Mouse (Mus musculus): ENCODE data around the gene Pink1. TPM values are rescaled to one million over a fixed set of nuclear protein-coding genes. Genes with fewer than 3 reads are reported as not detected.
A peak's percentile ranks its signal among the peaks of the same experiment; 100 is the strongest.
"Not testable (repeated sequence)": the region's sequence is repeated elsewhere in the genome, so short reads cannot be mapped to it uniquely, and the experiment has no call there.

Pink1 gene
- total RNA-seq, 2 experiments from 2014 or later: 193 to 198 TPM

DNA sequence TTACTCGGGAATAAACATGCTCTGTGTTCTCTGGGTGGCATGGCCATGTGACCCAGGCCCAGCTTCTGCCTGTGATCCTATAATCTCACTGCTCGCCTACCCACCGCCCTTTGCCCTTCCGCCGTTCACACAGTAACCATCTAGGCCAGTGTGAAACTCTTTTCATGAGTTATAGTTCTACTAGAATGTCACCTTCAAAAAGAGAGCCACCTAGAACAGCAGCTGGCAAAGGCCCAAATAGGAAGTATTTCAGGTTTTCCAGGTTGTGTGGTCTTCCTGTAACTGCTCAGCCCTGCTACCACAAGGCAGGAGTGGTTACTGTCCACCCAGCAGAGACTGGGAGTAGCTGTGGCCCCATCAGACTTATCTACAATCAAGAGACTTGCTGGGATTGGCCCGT is 16.7 kb upstream of the Pink1 start:
- DNase-seq (ENCODE audit: low spot score in 2 of 2): no peak

DNA sequence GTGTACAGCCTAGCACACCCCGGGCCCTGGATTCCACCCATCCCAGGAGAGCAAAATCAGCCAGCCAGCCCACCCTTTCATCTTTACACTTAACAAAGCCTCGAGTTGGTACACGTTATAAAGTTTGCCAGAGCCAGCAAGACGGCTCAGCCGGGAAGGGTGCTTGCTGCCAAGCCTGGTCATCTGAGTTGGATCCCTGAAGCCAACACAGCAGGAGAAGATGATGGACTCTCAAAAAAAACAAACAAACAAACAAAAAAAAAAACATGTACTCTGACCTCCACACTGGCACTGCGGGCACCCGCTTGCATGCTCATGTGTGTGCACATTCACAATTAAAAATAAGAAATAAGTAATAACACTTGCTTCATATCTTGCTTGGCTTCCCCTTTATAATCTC is 15.9 kb upstream of the Pink1 start:
- DNase-seq (ENCODE audit: low spot score in 2 of 2): no peak

DNA sequence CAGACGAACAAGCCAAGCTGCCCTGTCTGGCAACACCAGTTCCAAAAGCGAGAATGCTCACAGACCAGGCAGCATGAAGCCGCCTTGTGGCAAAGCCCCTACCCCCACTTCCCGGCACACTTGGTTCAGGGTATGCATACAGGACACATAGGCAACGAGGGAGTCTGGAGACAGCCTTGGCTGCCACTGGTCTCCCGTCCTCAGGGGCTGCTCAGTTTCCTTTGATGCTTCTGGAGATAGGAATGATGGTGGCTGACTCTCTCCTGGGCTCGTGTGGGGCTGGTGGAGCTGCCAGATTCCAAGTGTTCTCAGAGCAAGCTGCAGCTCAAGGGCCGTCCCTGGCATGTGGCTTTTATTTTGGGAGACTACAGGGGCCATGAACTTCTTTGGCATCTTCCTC is 15.3 kb upstream of the Pink1 start:
- DNase-seq (ENCODE audit: low spot score in 2 of 2): no peak

GRCm38 (mm10) chr4:138339963-138340362 is 13.9 kb upstream of the Pink1 start:
- DNase-seq (ENCODE audit: low spot score in 2 of 2): peak; percentile 47 to 56

DNA sequence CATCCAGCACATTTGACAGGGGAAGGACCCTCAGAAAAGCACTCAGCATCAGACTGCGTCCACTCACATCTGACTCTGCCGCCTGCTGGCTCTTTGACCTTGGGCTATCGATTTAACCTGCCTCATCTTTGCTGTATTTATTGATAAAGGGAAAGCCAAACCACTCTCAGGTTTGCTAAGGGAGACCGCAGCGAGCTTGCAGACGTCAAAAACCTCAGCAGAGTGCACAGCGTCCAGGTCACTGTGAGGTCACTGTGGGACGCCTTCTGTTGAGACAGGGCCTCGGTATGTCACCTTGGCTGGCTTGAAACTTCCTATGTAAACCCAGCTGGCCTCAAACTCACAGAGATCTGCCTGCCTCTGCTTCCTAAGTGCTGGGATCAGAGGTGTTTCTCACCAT is 11.2 kb upstream of the Pink1 start:
- no peak for DNase-seq (ENCODE audit: low spot score in 2 of 2)

GRCm38 (mm10) chr4:138336876-138337275 is 10.8 kb upstream of the Pink1 start:
- no peak for DNase-seq (ENCODE audit: low spot score in 2 of 2)

DNA sequence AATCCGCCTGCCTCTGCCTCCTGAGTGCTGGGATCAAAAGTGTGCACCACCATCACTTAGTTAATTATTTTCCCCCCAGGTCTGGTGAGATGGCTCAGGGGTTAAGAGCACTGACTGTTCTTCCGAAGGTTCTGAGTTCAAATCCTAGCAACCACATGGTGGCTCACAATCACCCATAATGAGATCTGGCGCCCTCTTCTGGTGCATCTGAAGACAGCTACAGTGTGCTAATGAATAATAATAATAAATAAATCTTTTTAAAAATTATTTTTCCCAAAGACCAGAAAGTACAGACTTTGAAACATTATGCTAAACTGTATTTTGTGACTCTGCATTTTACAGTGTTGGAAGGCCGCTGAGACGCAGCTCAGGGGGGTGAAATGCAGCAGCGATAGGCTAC is 9.5 kb upstream of the Pink1 start:
- DNase-seq (ENCODE audit: low spot score in 2 of 2): no peak

- no peak for DNase-seq (ENCODE audit: low spot score in 2 of 2)
These were observed 8.9 kb upstream of the Pink1 start for GRCm38 (mm10) chr4:138335036-138335435.

DNA sequence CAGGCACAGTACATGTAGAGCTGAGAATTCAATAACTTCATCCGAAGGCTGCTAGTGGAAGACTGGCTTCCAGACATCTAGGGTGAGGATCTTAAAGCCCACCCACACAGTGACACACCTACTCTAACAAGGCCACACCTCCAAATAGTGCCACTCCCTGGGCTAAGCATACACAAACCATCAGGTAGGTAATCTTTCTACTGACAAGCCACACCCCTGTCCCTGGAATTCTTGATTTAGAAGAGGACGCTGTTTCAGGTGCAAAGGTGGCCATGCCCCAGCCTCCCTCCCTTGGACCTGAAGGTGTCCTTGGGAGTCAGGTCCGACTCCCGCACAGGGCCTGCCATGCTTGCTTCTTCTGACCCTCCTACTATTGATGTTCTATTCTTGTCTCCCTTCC is 7.0 kb upstream of the Pink1 start:
- no peak for DNase-seq (ENCODE audit: low spot score in 2 of 2)

DNA sequence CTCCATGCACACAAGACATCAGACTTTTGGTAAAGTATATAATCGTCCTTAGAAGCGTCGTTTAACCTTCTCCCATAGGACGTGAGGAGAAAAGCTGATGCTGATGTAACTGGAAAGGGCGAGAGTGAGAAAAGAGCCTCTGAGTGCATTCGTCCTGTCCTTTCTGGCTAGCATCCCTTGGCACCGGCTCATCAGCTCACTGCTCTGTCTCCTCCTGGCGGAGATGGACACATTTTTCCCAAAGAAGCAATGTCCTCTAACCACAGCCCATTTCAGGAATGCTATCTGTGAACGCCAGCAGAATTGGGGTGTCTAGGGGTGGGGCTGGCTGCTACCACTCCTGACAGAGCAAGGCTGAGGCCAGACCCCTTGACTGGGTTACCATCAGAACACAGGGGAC is 5.5 kb upstream of the Pink1 start:
- DNase-seq (ENCODE audit: low spot score in 2 of 2): no peak

GRCm38 (mm10) chr4:138330264-138330671 is 4.2 kb upstream of the Pink1 start:
- no peak for DNase-seq (ENCODE audit: low spot score in 2 of 2)

DNA sequence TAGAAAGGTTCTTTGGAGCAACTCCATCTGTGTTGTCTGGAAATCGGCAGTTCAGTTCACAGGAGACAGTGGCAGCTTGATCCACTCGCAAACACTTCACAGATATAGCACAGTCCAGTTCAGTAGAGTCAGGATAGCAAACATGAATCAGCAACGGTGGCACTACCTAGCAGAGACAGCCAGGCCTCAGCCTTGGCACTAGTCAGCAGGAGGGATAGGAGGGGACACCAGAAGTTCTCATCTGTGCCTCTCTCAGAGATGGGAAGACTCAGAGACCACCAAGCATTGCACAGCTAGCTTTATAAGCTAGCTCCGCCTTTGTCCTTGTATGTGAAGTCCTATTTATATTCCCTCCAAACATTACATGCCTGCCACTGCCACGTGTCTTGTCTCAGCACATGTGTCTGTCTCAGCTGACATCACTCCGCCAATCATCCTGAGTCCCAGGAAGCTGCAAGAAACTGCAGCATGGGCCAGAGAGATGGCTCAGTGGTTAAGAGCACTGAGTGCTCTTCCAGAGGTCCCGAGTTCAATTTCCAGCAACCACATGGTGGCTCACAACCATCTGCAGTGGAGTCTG is 1.9 kb upstream of the Pink1 start:
- no peak for DNase-seq (ENCODE audit: low spot score in 2 of 2)

- not testable (repeated sequence) for DNase-seq (ENCODE audit: low spot score in 2 of 2)
These were observed 1.0 kb upstream of the Pink1 start for GRCm38 (mm10) chr4:138327155-138327554.

- peak; percentile 97 to 98 for DNase-seq (ENCODE audit: low spot score in 2 of 2)
These were observed 536 bp downstream of the Pink1 start for GRCm38 (mm10) chr4:138325466-138326076.

GRCm38 (mm10) chr4:138324451-138324850 is 1.7 kb downstream of the Pink1 start:
- DNase-seq (ENCODE audit: low spot score in 2 of 2): no peak

DNA sequence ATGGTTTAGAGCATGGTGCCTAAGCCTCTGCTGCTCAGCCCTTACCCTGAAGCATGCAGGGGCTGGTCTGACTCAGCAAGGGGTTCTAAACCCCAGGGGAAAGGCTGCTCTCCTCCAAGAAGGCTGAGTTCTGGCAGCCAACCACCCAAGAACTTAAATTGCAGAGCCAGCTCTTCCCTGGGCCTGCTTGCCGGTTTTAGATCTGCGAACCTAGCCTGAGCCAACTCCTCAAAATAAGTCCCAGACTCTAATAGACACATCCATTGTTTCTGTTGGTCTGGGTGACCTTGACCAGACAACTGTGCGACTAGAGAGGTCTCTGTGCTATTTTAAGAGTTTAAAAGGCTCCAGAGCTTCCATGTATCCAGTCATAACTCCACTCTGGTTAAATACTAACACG is 2.4 kb downstream of the Pink1 start:
- no peak for DNase-seq (ENCODE audit: low spot score in 2 of 2)

DNA sequence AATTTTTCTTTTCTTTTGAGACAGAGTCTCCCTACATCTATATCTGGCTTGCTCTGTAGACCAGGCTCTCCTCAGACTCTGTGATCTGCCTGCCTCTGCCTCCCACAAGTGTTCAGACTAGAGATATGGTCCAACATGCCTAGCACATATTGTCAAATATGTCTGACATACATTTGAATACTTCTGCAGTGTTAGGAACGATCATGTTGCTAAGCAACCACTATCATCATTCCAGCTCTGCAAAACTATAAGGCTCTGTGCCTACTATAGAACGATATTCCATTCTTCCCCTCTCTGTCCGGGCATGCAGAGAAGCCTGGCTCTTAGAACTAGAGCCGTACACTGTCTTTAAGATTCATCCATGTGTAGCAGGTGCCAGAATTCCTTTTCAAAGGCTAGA is 3.4 kb downstream of the Pink1 start:
- DNase-seq (ENCODE audit: low spot score in 2 of 2): no peak

- DNase-seq (ENCODE audit: low spot score in 2 of 2): no peak
These were observed 4.6 kb downstream of the Pink1 start for GRCm38 (mm10) chr4:138321488-138321887.

DNA sequence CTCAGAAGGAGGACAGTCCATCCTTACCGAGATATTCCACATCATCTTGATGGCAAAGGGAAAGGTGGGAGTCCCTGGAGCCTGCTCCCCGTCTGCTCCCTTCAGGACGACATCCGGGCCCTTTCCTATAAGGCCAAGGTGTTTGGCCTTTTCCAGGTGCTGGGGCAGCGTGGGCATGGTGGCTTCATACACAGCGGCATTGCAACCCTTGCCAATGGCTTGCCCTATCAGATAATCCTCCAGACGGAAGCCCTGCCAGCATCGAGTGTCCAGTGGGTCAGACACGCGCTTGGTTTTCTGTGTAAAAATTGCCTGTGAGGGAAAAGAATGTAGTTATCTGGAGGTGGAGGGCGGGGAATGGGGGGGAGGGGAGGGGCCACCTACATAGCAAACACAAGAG is 5.4 kb downstream of the Pink1 start:
- DNase-seq (ENCODE audit: low spot score in 2 of 2): no peak

GRCm38 (mm10) chr4:138319508-138319907 is 6.6 kb downstream of the Pink1 start:
- peak; percentile 85 to 88 for DNase-seq (ENCODE audit: low spot score in 2 of 2)

DNA sequence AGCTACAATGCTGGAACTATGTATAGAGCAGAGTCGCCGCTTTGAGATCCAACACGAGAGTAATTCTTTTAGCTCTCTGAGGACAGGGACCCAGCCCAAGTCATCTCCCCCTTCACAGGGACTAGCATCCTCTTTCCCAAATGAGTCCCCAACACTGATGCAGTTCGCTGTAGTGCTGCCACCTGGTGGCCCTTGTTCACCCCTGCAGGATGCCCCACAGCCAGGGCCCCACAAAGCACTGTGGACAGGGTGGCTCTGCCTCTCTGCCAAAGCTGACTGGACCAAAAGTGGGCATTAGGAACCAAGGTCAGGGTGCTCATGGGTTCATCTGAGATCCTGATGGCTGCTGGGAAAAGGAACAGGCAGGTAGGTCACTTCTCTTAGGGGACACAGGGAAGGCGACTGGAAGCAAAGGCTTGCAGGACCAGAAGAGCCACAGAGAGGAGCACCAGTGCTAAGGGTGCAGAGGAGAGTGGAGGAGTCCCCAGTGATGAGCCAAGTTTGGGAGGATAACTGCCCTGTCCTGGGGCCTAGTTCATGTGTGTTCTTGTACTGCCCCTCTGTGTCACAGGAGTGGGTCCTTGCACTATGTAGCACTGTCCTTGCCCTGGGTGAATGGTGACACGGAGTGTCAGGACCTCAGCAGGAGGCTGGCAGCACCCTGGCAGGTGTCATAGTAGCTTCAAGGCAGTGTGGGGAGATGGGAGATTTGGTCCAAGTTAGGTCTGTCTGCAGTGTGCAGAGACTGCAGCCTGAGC is 7.4 kb downstream of the Pink1 start:
- peak; percentile 50 to 61 for DNase-seq (ENCODE audit: low spot score in 2 of 2)

- DNase-seq (ENCODE audit: low spot score in 2 of 2): no peak
These were observed 9.7 kb downstream of the Pink1 start for GRCm38 (mm10) chr4:138316369-138316768.

DNA sequence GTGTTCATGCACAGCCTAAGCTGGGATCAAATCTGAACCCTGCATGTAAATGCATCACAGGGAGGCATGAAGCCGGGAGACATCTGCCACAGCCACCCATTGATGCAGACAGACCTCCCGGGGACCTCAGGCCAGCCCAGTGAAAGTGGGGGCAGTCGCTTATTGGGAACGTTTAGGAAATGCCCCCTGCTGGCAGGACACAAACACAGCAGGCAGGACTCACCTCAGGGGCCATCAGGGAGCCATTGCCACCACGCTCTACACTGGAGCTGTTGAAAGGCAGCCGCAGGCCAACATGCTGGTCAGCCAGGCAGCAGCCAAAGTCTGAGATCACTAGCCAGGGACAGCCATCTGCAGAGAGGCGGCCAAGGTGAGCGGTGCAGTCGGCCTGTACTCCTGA is 10.3 kb downstream of the Pink1 start:
- no peak for DNase-seq (ENCODE audit: low spot score in 2 of 2)

All from adrenal gland, adult 18-20 months (tissue).